Mouse (Mus musculus) T-helper 2 cell (primary cell): ENCODE measurements around the gene Togaram1.

Experiments
- in situ Hi-C: fragments of 300-600 bp; cut with MboI, MseI; formaldehyde crosslinking; loops from one replicate; pipeline ENCODE4 v1.15.1; 2025; ENCODE audit warnings: high pct_unique_total_duplicates

Togaram1 gene

GRCm38 (mm10) chr12:64965124-64966026 lies at the start of gene Togaram1, which contains the start of gene Klhl28:
Togaram1 (plus strand) TSS chr12:64965804.
Klhl28 (minus strand) TSS chr12:64965534.
- in situ Hi-C loops = loop anchor here (10.0 kb wide), 1 partner anchor 199 kb away; no protein-coding TSS in a partner anchor

GRCm38 (mm10) chr12:64916735-64917134 lies 48.9 kb upstream of the Togaram1 start:
- in situ Hi-C loops = no loop called here

- in situ Hi-C loops = no loop called here
Observed at GRCm38 (mm10) chr12:64917578-64918471, 47.8 kb upstream of the Togaram1 start, which contains the start of gene Gm527. Gm527 (plus strand) TSS chr12:64917906.

GRCm38 (mm10) chr12:64937493-64937892 lies 28.1 kb upstream of the Togaram1 start:
- in situ Hi-C loops = no loop called here

GRCm38 (mm10) chr12:64964560-64964959 lies 1.0 kb upstream of the Togaram1 start:
- in situ Hi-C loops = loop anchor here (10.0 kb wide), 1 partner anchor 200 kb away; no protein-coding TSS in a partner anchor

- in situ Hi-C loops = loop anchor here (10.0 kb wide), 1 partner anchor 199 kb away; no protein-coding TSS in a partner anchor
Observed at GRCm38 (mm10) chr12:64966101-64966631, 562 bp downstream of the Togaram1 start.

GRCm38 (mm10) chr12:64966652-64967435 lies 1.2 kb downstream of the Togaram1 start:
- in situ Hi-C loops = loop anchor here (10.0 kb wide), 1 partner anchor 198 kb away; no protein-coding TSS in a partner anchor

GRCm38 (mm10) chr12:64967470-64967869 lies 1.9 kb downstream of the Togaram1 start:
- in situ Hi-C loops = loop anchor here (10.0 kb wide), 1 partner anchor 197 kb away; no protein-coding TSS in a partner anchor

- in situ Hi-C loops = loop anchor here (10.0 kb wide), 1 partner anchor 197 kb away; no protein-coding TSS in a partner anchor
Observed at GRCm38 (mm10) chr12:64968067-64968466, 2.5 kb downstream of the Togaram1 start.

GRCm38 (mm10) chr12:64971399-64971798 lies 5.8 kb downstream of the Togaram1 start:
- in situ Hi-C loops = loop anchor here (10.0 kb wide), 1 partner anchor 103 kb away; the partner anchor contains the start of genes Fancm and Fkbp3

- in situ Hi-C loops = loop anchor here (10.0 kb wide), 1 partner anchor 103 kb away; the partner anchor contains the start of genes Fancm and Fkbp3
Observed at GRCm38 (mm10) chr12:64972063-64972462, 6.5 kb downstream of the Togaram1 start.

GRCm38 (mm10) chr12:64975558-64975957 lies 10.0 kb downstream of the Togaram1 start:
- in situ Hi-C loops = loop anchor here (10.0 kb wide), 1 partner anchor 99 kb away; the partner anchor contains the start of genes Fancm and Fkbp3

- in situ Hi-C loops = loop anchor here (10.0 kb wide), 1 partner anchor 99 kb away; the partner anchor contains the start of genes Fancm and Fkbp3
Observed at GRCm38 (mm10) chr12:64976191-64976590, 10.6 kb downstream of the Togaram1 start.

GRCm38 (mm10) chr12:64977518-64977917 lies 11.9 kb downstream of the Togaram1 start:
- in situ Hi-C loops = loop anchor here (10.0 kb wide), 1 partner anchor 97 kb away; the partner anchor contains the start of genes Fancm and Fkbp3

- in situ Hi-C loops = no loop called here
Observed at GRCm38 (mm10) chr12:65007725-65008124, 42.1 kb downstream of the Togaram1 start.

- in situ Hi-C loops = no loop called here
Observed at GRCm38 (mm10) chr12:65022842-65023241, 57.2 kb downstream of the Togaram1 start.

- in situ Hi-C loops = no loop called here
Observed at GRCm38 (mm10) chr12:65035839-65036189, 70.2 kb downstream of the Togaram1 start.

- in situ Hi-C loops = no loop called here
Observed at GRCm38 (mm10) chr12:65036190-65036870, 70.7 kb downstream of the Togaram1 start, which contains the start of gene Prpf39. Prpf39 (plus strand) TSS chr12:65036333.

- in situ Hi-C loops = no loop called here
Observed at GRCm38 (mm10) chr12:65036892-65037545, 71.4 kb downstream of the Togaram1 start.
